Mouse (Mus musculus) urinary bladder, postnatal 14 days (tissue): Measurements from ENCODE around the gene Smad3.
A peak's percentile ranks its signal among the peaks of the same experiment; 100 is the strongest.

Experiments used
- DNase-seq: peaks from one replicate; pipeline ENCODE4 v3.0.0; 2021; ENCODE audit warnings: low spot score

Smad3 gene

DNA sequence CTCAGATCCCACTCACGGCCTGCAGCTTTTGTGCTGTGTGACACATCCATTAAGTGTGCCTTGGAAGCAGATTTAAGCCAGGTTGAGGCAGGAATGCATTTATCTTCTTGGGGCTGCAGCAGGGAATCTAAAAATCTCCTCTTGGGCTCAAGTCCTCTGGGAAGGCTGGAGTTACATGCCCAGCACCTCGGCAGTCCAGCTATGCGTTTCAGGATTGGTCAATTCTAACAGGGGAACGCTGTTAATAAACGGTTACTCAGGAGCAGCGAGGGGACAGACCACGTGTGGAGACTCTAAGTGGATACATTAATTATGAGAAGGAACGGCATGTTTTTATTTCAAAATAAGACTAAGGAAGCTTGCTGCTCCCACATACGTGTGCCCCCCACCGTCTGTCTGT is 14.7 kb upstream of the Smad3 start:
- no peak for DNase-seq

DNA sequence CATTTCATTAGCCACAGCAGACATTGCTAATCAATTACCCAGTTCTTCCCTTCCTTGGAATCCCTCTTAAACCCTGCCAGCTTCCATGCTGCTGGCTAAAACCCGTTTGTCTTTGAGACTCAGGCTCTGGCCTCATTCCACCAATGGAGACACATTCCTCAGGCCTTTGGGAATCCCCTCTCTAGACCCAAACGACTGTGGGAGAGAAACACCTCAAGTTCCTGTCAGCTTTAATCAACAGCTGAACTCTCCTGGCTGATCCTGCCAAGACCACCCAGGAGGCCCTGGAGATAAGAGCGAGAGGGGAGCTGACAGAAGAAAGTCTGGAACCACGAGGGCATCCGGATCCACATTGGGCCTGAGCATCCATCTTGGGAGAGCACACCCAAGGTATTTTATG is 13.9 kb upstream of the Smad3 start:
- no peak for DNase-seq

DNA sequence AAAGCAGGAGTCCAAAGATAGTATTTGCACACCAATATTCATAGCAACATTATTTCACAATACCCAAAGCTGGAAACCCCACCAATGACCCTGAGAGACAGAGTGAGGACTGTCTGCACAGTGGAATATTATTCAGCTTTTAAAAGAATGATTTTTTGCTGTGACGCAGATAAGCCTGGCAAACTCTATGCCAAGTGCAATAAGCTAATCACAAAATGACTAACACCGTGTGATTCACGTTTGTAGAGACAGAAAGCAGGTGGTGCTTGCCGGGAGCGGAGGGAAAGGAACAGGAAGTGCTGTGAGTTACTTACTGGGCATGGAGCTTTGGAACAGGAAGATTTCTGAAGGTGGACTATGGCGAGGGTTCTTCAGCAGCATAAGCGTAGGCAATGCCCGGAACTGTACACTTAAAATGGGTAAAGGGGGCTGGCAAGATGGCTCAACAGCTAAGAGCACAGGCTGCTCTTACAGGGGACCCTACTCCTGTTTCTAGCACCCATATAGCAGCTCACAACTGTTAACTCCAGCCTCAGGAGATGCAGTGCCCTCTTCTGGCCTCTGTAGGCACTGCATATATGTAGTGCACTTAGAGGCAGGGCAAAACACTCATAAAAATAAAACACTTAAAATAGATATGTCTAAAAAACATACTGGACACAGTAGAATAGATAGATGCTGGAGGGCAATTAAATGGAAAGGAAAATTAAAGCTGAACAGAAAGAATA is 3.7 kb upstream of the Smad3 start:
- no peak for DNase-seq

DNA sequence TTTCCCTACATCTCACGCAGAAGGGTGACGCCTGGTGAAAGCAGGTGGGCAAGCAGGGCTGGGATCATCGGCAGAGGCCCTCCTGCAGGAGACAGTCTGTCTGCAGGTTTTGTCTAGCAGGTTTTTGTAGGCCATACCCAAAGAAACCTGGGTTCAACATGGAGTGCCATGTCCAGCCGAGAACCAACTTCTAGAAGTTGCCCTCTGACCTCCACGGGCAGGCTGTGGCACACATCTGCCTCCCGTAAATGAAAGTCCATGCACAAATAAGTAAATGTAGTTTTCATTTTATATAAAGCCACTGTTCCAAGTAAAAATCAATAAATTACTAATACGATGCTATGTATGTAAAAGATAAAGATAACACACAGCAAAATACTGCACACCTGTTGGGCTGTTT is 3.0 kb upstream of the Smad3 start:
- no peak for DNase-seq

DNA sequence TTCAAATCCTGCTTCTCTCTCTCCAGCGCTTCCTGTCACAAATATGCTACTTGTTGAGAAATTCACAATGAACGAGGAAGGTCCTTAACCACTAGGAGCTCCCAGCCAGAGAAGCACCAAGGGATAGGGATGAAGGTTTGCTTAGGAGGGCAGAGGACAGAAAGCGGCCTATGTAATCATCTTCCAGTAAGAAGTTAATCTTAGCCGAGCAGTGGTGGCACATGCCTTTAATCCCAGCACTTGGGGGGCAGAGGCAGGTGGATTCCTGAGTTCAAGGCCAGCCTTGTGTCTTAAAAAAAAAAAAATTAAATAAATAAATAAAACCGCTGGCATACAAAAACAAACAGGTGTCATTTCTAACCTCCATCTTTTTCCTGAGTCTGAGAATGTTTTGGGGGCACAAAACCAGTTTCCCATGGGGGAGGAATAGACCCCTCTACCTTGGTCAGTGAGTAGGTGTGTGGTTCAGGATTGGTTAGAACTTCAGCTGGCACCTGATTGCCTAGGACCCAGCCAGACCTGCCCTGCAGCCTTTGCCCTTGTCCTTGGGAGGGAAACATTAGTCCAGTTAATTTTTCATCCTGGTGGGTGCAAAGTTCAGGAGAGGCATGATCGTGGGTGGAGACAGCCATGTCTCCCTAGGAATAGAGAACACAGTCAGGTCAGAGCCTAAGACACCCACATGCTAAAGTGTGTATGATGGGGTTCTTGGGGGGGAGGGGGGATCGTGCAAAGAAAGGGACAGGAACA is 2.4 kb upstream of the Smad3 start:
- DNase-seq: no peak

DNA sequence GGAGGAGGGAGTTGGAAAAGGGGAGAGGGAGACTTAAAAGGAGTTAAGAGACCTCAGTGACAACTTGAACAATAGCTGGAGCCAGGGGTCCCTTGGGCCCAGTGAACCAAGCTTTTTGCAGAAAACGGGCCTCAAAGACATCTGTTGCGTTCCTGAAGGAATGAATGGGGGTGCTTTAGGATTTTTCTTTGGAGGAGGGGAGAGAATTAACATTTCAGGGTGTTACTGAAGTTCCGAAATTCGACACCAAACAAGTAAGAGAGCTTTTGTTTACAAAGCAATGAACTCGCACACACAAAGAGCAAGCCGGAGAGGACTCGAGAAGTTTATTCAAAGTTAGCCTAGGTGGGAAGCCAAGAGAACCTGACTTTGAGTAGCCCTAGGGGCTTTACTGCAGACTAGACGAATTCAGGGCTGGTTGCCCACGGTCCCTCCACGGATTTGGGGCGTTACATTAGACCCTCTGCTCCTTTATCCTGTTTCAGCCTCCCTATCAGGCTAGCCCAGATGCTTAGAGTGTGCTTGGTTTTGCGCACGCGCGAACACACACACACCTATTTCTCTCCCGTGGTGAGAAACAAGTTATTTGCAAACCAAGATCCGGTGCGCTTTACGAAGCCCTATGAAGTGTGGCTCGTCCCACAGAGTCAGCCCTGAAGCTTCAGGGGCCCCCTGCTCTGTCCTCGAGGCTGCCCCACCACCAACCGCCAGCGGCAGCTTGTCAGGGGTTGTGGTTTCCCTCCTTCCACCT is 1.0 kb upstream of the Smad3 start:
- peak; percentile 35 for DNase-seq

DNA sequence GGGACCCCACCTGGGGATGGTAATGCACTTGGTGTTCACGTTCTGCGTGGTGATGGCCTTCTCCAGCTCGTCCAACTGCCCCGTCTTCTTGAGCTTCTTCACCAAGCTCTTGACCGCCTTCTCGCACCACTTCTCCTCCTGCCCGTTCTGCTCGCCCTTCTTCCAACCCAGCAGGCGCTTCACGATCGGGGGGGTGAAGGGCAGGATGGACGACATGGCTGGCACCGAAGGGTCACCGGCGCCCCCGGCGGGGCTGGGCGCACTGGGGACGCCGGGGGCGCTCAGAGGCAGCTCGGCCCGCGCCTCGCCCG is 377 bp downstream of the Smad3 start:
- DNase-seq: no peak

DNA sequence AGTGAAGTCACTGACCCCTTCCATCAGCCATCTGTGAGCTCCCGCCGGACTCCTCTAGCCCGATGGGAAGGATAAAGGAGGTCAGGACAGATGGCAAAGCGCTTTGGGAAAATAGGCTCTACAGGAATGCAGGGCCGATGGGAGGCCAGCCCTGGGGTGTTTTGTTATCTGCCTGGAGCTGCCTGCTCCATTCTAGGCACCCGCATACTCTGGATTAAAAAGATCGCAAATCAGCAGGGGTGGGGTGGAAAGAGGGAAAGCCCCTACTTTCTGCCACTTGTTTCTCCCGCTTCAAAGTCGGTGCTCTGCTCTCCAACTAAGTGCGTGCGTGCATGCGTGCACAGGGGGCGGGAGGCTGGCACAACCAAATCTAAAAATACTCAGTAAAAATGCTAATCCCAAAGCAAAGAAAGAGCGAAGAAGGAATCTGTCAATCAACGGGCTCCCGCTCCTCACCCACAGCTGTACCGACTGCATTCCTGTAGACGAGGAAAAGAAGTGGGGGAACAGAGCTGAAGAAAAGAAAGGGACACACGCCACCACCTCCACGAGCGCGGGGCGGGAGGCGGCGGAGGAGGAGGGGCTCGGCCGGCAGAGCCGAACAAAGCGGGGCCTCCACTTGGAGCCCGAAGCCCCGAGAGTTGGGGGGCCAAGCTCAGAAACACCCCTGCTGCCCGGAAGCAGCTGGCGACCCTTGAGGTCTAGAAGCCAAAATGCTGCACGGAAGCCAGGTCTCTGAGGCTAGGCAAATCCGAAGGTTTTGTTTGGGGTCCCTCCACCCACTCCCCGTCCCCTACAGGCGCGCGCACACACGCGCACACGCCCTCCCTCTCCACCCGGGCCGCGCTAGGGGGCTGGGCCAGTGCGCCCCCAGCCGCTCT is 973 bp downstream of the Smad3 start:
- DNase-seq: peak; percentile 46

DNA sequence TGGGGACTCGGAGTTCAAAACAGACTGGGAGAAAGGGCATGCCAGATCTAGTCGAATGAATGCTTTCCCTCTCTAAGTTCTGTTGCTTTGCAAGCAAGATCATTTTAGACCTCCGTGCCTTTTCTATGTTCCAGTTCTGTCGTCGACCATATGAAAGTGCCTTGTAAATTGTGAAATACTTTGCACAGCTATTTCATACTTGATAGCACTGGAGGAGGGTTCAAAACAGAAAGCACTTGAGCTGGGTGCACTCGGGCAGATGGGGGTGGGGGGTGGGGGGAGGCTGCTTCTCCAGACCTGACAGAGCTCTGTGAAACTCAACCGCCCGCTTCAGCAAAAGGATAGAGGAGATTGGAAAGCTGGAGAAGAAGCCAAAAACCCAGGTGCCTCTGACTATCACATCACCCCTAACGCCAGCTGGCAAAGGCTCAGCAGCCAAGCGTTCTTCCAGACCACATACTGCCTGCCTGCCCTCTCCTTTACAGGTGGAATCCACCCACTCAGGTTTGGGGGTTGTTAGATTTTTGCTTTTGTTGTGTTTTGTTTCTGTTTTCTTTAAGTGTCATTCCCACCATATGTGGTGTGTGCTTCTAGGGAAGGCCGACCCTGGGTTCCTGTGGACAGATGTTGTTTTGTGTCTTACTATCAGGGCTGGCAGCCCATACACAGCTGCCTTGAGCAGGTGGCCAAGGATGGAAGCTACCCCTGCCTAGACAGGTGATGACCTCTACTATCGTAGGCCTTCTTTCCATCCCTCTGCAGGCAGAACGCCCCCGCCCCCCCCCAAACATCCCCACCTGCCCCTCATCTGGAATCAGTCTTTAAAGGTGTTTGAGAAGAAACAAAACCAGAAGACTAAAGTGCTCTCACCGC is 1.9 kb downstream of the Smad3 start:
- no peak for DNase-seq

DNA sequence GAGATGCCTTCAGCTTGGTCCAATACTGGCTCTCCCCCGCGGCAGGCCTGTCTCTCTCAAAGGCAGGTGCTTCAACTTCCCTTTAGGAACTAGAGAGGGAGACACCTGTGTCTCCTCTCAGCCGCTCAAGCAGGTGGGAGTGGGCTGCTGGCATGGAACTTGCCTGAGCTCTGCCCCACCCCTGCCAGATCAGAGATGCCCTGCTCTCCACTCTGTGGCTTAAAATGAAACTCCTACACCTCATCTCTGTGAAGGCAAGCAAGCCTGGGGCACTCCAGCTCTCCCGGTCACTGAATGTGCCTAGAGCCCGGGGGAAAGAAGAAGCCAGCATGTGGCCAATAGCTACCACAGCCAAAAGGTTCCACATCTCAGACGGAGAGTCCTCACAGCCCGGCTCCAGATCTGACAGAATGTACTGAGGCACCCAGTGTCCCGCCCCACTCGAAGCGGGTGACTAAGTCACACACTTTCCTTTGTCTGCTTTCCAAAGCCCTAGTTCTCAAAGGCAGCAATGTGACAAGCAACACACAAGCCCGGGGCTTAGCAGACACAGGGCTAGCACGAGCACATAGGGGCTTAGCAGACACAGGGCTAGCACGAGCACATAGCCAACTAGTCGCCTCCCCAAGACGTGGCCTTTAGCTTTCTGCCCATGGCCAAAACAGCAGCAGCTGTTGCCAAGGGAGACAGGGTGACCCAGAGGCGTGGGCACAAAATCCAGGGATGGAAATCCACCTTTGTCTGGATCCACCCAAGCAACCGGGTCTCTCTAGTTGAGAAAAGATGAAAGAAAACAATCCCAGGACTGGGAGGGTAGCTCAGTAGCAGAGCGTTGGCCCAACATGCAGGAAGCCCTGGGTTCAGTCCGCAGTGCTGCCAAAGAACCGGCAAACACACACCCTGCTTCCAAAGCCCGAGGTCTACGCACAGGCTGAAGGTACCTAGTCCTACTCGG is 3.0 kb downstream of the Smad3 start:
- DNase-seq: peak; percentile 46

DNA sequence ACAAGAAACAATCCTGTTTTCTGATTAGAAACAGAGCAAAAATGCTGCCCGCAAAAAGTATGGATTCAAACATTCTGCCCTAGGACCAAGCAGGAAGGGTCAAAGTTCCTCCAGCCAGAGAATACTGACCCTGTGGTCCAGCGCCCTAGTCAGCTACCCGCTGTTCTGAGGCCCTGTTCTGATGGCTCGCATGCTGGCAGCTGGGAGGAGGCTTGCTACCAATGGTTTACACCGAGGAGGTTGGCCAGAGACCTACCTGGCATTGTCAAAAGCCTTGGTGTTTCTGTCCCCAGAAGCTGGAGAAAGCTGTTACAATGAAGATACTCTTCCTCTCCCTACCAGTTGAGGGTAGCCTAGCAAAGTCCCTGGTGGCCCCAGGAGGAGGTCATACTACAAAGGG is 3.8 kb downstream of the Smad3 start:
- DNase-seq: no peak

DNA sequence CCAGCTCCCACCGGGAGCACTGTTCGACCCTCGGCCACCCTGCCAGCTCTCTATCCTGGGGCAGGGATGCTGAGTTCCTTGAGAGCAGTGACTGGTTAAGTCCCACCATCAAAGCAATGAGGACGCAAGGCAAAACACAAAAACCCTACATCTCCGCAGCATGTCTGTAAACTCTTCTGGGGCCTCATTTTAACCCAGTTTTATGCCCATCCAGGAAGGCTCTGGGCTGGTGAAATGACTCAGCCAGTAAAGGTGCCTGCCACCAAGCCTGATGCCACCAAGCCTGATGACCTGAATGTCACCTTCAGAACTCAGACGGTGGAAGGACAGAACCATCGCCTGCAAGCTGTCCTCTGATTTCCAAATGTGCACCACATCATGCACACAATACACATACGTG is 4.4 kb downstream of the Smad3 start:
- no peak for DNase-seq

DNA sequence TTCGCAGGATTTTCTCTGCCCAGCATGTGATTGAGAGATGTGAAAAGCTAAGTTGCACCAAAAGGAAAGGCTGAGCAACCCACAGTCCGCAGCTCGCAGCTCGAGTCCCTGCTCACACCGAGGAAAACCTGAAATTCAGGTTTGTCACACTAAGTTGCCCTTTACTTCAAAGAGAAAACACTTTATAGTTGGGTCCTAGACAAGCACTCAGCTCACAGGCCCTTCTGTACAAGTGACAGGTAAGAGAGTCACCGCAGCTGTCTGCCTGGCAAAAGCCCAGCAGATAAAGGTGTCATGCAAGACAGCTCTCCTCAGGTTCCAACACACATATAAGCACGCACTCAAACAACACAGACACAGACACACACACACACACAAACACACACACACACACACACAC is 5.2 kb downstream of the Smad3 start:
- DNase-seq: peak; percentile 52

DNA sequence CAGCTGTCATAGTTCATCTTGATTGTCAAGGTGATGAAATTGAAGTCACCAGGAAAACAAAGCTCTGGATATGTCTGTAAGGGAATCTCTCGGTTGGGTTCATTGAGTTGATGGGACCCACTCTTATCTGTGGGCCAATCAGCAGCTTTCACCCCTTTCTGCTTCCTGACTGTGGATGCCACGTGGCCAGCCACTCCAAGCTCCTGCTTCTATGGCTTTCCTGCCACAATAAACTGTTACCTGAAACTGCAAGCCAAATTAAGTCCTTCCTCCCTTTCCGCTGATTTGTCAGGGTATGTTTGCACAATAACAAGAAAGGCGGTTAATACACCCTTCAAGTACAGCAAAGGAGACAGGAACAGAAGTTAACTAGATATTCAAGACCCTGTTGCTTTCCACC is 6.5 kb downstream of the Smad3 start:
- DNase-seq: no peak

DNA sequence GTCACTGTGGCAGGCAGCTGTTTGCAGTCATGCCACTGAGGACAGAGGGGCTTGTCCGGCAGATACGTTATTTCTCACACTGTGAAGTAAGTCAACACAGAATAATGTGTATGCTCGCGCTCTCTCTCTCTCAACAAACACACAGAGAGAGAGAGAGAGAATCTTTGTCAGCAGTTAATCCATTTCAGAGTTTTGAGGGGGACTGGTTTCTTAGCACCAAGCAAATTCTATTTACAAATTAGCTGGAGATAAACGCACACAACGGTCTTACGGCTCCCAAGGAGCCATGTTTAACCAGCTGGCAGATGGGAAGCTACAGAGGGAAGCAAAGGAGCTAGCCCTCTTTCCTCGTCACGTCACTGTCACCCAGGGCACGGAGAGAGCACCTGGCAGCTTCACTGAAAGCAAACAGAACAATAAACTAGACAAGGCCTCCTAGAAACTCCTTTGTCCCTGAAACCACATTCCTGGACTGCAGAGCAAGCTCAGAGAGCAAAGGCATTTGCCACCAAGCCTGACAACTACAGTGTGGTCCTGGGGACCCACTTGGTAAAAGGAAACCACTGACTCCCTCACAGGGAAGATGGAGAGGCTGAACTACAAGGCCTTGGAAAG is 7.3 kb downstream of the Smad3 start:
- no peak for DNase-seq

DNA sequence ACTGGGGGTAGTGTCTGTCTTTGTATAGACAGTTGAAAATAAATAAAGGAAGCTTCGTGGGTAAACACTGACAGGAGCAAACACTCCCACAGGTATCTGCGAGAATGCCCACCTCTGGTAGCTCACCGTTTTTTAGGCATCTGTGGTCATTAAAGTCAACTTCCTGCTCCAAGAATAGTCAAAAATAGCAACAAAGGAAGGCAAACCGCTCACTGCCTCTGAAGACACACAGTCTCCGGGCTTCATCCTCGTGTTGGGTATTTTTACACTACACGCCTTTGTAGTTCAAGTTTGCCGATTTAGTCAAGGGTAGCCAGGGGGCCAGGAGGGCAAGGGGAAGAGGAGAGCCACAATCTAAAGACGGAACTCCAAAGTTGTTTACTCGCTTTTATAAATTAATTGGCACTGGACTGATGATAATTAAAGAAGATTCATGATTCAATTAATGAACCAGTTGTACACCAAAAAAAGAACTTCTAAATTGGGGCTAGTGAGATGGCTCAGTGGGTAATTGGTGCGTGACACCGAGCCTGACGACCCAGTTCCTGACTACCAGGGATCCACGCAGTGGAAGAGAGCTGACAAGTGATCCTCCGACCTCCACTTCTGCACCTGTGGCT is 8.4 kb downstream of the Smad3 start:
- no peak for DNase-seq

DNA sequence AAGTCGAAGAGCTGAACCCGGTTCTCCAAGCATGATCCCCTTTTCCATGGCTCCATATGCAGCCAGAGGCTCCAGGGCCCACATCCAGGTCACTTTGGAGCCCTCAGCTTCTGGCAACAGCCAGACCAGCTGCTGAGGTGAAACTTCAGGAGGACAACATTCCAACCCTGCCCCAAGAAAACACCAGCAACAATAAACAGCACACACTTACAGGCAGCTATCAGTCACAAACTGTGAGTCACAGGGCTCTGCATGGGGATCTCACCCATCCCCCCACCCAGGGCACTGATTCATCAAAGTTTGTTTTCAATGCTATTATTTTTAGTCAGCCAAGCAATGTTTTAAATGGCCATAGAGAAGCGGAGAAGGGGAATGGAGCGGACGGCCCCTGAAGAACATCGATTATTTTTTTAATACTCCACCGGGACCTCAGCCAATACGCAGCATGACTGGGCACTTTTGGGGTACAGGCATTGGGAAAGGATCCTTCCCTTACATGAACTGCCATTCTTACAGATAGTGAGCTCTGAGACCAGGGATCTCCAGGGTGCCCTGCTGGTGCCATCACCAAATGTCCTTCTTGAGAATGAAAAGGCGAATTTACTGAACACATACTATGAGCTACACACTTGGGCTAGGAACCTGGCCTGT is 10.0 kb downstream of the Smad3 start:
- peak; percentile 54 for DNase-seq

DNA sequence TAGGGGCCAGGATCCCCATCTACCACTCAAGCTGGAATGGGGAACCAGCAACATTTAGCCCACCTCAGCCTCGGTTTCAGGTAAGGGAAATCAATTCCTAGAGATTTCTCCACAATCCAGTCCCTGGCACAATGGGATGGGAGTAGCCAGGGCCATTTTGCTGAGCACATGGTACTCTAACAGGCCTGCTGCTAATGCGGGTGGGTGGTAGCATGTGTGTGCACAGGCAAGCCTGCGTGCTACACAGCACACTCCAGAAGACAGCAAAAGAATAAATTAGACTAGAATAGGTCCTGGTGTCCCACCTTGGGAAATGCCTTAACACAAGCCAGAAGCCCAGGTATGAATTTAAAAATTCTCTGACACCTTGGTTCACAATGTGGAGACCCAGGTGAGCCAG is 10.8 kb downstream of the Smad3 start:
- no peak for DNase-seq
